Mouse (Mus musculus) mouse embryonic stem cell (cell line): ENCODE data around the gene Rfx3.

ENCODE experiments used
- in situ Hi-C, 2 experiments: fragments of 300-500 bp; cut with MboI; formaldehyde crosslinking; loops; 1 replicate in 1 of 2; 3 replicates in 1 of 2; pipeline ENCODE4 v1.14.3; 2019 to 2020; ENCODE audit warnings: low sequenced_read_pairs in 2 of 2, low pct_unique_long_range_greater_than_20kb in 1 of 2, mixed read lengths in 1 of 2; ENCODE audit not compliant: unreplicated experiment in 1 of 2

The Rfx3 gene

DNA sequence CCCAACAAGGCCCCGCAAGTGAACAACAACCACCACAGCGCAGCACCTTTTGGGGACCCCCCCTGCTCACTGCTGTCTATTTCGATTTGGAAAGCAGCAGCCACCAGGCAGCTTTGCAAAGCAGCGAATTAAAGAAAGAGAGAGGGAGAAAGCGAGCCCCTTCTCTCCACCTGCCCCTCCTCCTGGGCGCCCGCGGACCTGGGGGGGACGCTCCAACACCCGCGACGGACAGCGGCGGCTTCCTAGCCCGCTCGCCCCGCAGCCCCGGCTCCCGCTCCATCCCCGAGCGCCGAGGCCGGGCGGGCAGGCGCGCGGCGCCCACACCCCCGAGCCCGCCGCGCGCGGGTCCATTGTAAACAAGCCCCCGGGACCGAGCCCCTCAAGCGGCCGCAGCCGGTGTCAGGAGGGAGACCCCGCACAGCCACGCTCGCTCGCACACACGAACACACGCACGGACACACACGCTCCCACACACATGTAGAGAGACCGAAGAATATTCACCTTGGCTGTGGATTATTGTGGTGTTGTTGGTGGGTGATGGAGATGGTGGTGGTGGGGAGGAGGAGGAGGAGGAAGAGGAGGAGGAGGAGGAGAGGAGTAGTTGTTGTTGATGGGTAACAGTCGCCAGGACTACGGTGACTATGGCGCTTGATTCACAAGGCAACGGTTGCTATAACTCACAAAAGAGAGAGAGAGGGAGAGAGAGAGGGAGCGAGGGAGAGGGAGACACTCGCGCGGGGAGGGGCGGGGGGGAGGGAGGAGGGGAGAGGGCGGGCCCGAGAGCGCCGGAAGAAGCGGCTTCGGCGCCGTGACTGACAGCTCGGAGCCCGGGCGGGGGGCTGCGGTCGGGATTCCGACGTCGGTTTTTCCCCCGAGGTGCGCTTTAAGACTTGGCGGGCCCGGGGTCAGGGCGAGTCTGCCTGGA lies at the start of gene Rfx3:
TSS of gene Rfx3 (minus strand) at position 696 of the 925 bp plus-strand sequence.
- in situ Hi-C loops, result no loop called here

- in situ Hi-C loops, result no loop called here
Observed at GRCm38 (mm10) chr19:28052058-28052457, 41.1 kb upstream of the Rfx3 start.

DNA sequence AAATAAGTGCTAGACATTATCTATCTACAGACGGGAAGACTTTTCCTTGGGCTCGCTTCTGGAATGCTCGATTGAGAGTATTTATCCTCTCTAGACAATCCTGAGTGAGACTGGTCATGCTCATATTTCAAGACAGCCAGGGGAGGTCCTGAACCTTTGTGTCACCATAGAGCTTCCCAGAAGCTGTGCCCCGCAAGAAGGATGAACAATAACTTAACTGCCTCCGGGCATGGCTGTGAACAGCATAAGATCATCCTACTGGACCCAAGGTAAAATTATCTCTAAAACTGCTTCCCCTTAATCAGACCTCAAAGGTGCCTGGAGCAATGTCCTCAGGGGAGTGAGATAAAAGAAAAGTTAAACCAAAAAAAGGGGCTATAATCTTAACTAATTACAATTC lies 40.6 kb upstream of the Rfx3 start:
- in situ Hi-C loops, result no loop called here

- in situ Hi-C loops, result no loop called here
Observed at GRCm38 (mm10) chr19:28049280-28049679, 38.3 kb upstream of the Rfx3 start.

DNA sequence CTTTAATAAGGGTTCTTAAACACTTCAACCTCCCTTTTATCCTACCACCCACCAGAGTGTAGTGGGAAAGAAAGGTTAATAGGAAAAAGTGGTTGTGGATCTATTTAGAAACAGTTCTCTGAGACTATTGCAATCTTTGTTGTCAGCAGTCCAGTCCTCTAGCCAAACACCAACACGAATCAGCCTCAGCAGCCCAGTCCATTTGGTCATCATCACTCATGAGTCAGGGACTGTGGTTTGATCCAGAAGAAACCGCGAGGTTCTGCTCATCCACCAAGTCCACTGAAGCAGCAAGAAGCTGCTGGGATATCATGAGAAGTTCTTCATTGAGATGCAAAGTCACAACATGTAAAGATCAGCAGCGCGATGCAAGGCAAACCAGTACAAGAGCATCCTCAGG lies 35.8 kb upstream of the Rfx3 start:
- in situ Hi-C loops, result no loop called here

- in situ Hi-C loops, result no loop called here
Observed at GRCm38 (mm10) chr19:28044950-28045349, 34.0 kb upstream of the Rfx3 start.

GRCm38 (mm10) chr19:28011718-28012499 lies 943 bp upstream of the Rfx3 start:
- in situ Hi-C loops, result no loop called here

GRCm38 (mm10) chr19:28011396-28011717 lies 391 bp upstream of the Rfx3 start:
- in situ Hi-C loops, result no loop called here

- in situ Hi-C loops, result no loop called here
Observed at GRCm38 (mm10) chr19:28009587-28010281, 1.2 kb downstream of the Rfx3 start.

- in situ Hi-C loops, result no loop called here
Observed at GRCm38 (mm10) chr19:28004190-28004589, 6.8 kb downstream of the Rfx3 start.

- in situ Hi-C loops, result no loop called here
Observed at GRCm38 (mm10) chr19:28003474-28003873, 7.5 kb downstream of the Rfx3 start.

DNA sequence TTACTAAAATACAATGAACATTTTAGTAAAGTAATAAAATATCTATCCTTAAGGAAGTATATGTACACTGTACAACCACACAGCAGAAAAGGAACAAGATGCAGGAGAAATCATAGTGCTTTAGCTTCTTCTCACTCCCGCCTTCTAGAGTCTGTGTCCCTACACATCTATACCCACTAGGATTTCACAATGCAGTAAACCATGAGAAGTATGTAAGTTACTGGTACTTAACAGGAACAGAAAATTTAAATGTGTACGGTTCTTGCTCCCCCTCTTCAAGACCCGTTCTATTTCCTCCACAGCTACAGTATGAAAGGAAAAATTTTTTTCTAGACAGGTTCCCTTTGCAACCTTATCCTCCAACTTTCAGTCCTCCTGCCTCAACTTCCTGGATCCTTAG lies 8.3 kb downstream of the Rfx3 start:
- in situ Hi-C loops, result no loop called here

DNA sequence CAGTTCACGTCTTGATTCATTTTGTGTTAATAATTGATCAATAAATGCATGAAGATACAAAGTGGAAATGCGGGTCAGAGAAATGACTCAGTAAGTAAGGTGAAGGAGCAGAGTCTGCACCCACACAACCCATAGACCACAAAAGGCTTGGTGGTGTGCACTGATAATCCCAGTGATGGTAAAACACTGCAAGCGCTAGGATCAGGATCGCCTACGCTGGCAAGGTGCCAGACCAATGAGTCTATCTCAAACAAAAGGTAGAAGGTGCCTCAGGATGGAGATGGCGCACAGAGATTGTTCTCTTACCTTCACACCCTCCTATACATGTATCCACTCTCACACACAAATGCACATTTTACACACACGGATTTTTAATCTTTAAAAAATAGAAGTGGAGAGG lies 18.2 kb downstream of the Rfx3 start:
- in situ Hi-C loops, result no loop called here

DNA sequence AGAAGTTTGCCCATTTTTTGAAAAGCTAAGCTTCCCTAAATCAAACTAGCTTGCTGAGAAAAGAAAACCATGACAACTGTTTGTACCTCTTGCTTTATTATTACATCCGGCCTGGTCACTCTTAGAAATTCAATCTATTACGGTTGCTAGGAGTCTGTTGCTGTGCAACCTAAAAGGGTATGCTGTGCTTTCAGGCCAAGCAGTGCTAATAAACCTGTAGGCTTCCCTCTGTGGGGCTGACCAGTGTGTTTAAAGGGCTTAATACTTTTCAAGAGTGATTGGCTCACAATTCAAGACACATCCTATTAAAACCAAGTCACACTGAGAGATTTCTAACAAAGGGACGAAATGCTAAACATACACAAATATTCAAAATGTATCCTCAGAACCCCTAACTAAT lies 22.2 kb downstream of the Rfx3 start:
- in situ Hi-C loops, result no loop called here

DNA sequence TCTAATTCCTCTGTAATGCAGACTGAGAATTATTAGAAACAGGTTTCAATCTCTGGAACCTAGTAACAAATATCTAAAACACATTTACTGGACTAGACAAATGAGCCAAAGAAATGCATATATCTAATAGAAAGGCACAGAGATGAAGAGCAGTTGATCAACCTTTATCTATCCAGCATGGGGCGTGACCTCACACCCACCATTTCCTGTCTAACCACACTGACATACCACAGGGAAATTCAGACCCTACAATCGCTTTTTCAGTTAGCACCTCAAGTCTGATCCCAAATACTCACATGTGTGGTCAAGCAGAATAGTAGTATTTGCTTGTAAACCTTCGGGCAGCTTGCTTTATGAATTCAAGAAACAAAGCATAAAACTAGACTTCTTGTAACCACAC lies 43.4 kb downstream of the Rfx3 start:
- in situ Hi-C loops, result no loop called here

DNA sequence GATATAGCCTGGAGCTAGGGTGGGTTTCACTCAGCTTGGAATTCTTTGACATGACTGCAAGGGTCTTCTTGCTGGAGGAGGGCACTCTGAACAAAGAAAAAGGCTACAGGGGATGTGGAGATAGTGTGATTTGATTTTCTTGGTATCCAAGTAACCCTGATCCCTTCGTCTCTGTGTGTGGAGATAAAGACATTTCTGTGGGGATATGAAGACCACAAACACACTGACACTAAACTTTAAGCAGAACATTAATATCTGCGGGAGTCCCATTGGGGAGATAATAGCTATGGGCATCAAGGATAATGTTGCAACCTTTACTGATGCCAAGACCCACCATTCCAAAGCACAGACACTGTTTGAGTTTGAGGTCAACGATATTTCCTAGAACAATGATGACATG lies 49.7 kb downstream of the Rfx3 start:
- in situ Hi-C loops, result no loop called here

DNA sequence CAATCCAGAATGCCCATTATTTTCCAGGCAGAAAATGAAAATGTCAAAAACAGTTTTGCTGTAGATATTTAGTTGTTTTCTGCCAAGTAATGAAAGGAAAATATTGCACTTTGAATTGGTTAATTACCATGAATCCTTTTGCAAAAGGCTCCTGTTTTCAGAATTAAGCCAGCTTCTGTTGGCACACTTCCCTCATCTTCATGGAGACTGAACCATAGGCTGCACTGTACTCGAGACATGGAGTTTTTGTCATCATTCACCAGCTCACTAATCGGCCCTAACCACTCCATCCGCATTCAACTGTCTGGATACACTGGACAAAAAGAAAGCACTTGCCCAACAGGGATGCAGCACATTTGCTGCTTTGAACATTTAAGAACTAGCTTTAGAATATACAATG lies 75.5 kb downstream of the Rfx3 start:
- in situ Hi-C loops, result no loop called here

- in situ Hi-C loops, result no loop called here
Observed at GRCm38 (mm10) chr19:27931136-27931535, 79.8 kb downstream of the Rfx3 start.

GRCm38 (mm10) chr19:27926378-27926777 lies 84.6 kb downstream of the Rfx3 start:
- in situ Hi-C loops, result no loop called here
